Mouse (Mus musculus) kidney, postnatal 25 days (tissue): ENCODE data around the gene Adh6b.

Experiments used
- DNase-seq, 2 experiments: peaks; one replicate each; pipeline ENCODE4 v3.0.0; 2021; ENCODE audit warnings: mixed read lengths in 2 of 2

The Adh6b gene

DNA sequence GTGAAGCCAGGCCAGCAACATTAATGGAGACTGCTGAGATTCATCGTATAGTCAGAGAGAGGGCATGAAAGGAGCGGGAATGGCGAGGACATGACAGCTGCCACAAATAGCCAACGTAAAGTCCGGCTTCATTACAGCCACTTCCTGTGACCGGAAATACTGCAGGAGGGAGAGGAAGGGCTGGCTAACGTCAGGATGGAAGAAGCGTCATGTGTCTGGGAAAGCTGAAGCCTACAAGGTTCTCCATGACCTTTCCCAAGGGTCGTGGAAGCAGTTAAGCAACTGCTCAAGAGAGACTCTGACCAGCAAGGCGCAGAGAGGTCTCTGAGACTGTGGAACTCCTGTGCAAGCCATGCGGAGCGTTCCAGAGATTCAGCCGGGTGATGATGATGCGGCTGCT, at the start of gene Adh6b:
Gene Adh6b, plus strand, starts transcription at position 305 of the 400 bp plus-strand sequence.
- no peak for DNase-seq

DNA sequence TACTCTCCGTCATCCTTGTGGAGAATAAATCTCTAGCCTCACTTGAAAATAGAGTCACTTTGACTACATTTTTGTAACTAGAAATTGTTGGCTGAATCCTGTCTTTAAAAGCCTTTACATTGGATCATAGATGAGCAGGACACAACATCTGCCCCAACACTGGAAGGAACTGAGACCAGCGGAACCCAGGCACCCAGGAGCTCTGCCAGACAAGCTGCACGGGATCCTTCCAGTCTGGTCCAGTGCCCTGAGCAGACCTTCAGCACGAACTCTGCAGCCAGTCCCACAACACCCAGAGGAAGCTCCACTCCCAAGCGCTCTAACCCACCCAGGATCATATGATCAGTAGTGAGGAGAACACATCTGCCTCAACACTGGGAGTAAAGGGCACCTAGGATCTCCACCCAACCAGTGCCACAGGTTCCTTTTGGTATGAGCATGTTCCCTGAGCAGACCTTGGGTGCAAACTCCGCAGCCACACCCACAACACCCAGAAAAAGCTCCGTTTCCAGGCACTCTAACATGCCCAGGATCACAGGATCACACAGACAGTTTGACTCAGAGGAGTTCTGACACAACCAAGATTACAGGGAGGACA, 48.2 kb upstream of the Adh6b start:
- DNase-seq: no peak

DNA sequence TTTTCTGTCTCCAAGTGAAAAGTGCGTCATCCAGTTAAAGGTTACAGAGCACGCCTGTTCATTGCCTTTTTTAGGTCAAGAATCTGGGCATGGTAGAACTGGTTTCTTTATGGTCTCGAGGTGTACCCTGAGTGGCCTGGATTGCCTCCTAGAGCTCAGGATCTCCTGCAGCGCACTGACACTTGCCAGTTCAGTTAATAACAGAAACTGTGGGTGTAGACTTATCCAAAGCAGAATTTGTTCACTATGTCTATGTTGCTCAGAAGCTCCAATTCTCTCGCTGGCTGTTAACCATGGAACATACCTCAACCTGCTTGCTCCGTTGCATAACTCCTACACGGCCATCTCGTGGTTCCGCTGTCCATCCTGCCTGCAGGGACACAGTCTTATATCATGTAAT, 41.4 kb upstream of the Adh6b start:
- DNase-seq: no peak

DNA sequence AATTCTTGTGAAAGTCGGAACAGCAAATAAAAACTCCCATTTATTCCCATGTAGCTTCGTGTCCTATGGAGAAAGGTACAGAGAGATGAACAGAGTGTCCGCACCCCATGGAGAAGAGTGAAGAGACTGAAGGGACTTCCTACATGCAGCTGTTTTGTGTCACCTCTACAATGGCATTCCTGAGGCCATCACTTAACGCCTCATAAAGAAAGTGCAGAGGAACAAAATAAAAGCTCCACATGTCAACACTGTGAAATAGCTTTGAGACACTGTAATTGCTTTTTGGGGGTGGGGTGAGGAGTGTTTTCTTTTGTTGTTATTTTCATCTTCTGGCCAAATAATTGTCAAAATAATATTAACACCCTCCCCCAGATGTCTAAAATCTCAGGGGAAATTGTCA, 38.9 kb upstream of the Adh6b start:
- no peak for DNase-seq

DNA sequence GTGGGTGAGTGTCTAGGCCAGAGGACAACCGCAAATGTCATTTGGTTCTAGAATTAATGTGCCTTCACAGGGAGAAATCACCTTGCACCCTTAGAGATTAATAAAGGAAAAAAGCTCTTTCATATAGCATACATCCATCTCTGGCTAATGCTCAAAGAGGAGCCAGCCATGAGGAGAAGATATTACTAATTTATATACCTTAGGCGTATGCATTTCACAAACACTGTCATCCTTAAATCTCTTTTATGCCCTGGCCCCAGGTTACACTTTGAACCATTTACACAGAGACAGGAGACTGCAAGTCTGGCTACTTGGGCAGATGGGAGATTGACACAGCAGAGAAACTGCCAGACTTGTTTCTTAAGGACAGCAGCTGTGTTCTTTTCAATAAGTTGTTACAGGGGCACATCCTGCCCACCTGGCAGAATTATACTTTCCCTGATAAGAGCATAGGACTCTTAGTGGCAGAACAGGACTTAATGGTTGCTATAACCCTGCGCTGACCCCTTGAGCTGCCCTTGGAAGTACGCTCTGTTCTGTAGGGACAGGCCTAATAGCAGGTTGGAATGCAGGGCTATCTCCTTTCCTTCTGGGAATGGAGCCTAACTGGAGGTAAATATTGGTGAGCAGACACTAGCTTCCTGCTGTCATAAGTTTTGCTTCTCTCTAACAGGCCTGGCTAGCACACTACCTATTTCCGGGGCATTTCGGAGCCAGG, 37.6 kb upstream of the Adh6b start:
- no peak for DNase-seq

DNA sequence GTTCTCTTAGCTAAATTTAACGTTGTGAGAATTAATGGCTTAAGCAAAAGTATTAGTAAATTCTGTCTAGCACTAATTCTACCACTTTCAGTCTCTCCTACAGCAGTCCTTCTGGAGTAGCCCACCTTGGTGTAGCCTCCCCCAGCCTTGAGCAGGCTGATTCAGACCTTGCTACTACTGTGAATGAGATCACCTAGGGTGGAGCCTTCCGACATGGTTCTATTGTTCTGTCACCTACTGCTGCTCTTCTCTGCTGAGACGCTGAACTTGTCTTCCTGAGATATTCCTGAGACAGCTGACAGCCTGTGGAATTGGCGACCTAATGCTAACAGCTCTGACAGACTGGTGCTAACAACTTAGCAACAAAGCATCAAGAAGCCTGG, 37.1 kb upstream of the Adh6b start:
- no peak for DNase-seq

DNA sequence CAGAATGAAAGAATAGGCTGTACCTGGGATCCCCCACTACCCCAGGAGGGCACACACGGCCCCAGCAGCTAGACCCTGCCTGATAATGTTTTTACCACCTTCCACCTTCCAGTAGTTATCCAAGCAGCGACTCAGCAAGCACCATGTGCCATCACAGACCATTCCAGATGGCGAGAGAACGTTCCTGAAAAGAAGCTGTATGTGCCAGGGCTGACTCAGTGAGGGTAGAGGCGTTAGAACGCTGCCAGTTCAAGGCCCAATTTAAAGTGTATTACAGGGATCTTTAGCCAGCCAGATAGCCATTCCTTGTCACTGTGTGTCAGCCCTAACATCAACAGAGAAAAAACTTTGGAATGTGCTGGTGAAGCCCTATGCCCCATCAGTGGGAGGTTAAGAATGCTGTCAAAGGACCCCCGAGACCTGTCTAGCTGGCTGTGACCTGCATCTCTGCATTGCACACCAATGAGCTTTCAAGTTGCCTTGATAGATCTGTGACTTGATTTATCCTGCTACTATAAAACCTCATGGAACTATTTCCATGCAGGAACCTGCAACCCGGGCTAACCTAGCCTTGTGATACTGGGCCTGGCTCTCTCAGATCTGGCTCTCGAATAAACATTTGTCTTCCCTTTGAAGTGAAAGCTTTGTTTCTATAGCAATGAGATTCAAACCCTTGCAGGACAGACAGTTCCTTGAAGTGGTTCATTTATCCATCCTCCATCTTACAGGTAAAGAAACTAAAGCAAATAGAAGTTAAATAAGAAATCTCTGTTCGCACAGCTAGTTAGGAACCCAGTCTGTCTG, 35.9 kb upstream of the Adh6b start:
- DNase-seq: no peak

DNA sequence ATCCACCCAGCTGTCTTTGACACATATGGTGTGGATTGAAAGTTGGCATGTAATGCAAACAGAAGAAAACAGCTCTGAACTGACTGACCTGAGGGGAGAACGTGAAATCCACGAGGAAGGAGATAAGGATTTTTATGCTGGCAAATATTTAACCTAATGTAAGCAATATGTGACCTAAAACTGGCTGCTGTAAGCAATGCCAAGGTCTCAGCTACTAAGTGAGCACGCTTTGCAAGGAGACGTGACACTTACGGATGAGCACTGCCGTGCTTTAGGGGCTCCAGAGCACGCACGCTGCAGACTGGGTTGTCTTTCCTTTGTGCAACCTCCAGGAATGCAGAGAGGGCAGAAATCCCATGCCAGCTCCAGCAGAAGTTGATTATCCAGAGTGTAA, 35.3 kb upstream of the Adh6b start:
- no peak for DNase-seq

DNA sequence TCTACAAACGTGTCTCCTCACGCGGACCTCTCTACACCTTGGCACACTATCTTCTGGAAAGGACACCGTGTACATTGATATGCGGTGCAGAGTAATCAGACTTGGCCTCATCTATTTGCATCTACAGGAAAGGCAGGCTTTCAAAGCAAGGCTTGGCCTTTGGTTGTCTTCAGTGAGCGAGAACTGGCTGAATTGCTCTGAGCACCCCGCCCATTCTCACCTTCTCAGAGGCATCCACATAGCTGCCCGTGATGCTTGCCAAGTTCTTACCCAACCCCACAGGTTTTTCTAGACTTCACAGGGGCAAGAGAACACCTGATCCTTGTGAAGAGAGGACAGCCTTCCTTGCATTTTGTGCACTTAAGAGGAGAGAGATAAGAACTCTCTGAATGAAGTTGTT, 31.7 kb upstream of the Adh6b start:
- DNase-seq: no peak

DNA sequence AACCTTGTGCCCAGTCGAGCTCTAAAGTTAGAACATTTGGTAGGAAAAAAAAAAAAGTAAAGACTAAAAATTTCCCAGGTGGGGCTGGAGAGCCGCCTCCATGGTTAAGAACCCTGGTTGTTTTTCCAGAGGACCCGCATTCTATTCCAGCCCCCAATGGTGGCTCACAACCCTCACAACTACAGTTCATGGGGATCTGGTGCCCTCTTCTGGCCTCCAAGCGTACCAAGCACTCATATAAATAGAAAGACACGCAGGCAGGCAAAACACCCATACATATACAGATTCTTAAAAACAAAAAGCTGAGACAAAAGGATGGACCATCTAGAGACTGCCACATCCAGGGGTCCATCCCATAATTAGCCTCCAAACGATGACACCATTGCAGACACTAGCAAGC, 30.6 kb upstream of the Adh6b start:
- DNase-seq: peak in 1 of 2 experiments; percentile 23

DNA sequence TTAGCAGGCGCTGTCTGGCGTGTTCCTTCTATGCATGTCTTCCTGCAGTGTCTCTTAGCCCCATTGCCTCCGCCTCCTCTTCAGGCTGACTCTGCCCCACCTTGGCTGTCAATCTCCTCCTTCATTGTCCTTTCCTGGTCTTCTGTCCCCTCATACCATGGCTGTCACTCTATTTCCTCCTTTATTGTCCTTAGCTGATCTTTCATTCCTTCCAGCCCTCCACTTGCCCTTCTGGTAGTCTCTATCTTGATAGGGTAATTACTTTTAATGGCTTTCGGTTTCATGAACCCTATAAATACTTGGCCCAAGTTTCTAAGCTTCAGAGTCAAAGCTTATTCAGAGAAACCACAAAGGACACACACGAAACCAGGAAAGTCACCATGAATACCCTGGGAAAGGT, 28.6 kb upstream of the Adh6b start, which contains the start of gene Adh6a:
Gene Adh6a, plus strand, starts transcription at position 322 of the 400 bp plus-strand sequence.
- DNase-seq: no peak

DNA sequence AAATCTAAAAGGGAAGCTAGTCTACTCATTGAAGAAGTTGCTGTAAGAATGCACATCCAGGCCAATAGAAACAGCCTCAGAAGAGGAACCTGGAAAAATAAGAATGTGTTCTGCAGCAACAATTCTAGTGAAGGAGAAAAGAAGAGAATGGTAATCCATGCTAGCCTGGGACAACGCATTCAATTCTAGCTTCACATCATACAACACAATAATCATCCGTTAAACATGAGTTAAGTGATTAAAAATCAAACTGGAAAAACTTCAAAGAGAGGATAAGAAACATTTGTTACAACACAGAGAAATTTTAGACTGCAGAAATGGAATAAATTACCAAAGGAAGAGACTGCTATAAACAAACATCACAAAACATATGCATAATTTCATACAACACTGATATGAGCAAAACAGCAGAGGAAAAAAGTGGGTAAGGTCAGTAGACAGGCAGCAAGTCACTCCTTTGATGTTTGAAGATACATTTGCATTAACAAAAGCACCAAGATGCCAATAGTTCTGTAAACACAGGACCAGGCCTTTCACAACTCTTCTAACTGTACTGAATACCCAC, 24.6 kb upstream of the Adh6b start:
- DNase-seq: no peak

DNA sequence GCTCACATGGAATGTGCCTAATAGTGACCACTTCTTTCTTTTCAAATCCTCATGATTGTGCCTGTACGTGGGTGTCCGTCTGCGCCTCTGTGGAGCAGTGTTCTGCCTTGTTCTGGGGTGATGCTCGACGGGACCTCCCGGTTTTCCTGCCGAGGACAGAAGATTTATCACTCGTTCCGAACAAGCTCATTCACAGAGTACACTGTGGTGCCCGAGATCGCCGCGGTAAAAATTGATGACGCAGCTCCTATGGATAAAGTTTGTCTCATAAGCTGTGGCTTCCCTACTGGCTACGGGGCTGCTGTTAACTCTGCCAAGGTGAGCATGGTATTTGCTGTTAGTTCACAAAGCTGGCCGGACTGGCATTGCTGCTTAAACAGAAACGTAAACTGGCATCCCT, 16.6 kb upstream of the Adh6b start:
- DNase-seq: no peak

DNA sequence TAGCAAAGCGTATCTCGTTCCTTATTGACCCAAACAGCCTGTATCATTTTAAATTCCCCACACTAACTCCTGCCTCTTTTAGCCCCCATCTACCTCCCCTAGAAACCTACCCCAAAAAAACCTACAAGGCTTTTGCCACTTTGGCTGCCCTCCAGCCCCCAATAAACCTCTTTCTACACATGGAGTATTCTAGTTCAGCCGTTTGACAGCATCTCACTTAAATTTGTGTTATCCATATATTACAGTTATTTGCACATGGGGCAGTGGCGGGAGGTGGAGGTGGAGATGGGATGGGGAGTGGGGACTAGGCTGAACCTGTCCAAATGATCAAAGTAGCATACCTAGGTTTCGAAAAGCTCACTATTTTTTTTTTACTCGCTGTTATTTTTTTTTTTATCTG, 16.1 kb upstream of the Adh6b start:
- no peak for DNase-seq

DNA sequence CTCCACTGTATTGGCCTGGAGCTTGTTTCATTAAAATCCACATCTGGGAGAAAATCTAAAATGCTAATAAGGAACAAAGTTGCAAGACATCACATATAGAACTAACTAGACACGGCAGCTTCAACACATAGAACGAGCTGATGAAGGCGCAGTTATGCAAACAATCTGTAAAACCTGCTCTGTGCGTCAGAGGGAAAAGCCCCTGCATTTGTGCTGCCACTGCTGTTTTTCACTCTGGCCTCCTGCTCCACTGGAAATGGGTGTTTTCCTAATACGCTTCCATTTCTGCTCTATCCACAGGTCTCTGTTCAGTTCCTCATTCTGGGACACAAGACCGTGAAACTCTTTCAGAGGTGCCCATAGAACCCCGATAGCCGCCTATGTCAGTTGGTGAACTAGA, 7.7 kb upstream of the Adh6b start:
- no peak for DNase-seq

DNA sequence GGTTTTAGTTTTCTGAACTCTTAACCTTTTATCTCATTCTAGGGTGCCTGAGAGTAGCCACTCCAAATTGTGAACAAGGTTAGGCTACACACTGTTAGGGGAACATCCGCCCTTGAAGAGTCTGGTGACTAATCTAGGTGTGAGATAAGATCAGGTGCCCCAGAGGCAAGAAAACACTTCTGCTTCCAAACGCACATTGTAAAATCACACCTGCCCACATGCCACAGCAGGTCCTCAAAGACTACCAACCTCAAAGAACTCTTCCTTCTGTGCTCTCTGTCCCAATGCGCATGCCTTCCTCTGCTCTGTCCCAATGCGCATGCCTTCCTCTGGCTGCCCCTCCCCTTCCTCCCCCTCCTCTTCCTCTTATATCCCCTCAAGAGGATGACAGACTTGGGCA, 7.3 kb upstream of the Adh6b start:
- no peak for DNase-seq

DNA sequence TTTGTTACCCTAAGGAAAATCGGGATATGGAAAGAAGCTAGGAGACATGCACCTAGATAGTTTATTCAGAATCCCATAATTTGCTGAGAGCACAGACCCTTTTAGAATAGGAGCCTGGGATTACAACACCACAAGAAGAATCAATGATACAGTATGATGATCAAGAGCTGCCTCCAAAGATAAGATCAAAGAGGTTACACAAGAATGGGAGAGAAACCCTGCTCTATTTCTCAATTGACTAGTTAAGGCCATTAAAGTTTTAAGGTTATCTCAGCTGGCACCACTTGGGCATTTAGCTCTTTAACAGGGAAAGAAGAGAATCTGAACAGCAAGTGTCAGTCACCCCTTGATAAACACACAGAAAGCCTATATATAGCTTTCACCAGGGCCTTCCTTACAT, 6.0 kb upstream of the Adh6b start:
- no peak for DNase-seq

DNA sequence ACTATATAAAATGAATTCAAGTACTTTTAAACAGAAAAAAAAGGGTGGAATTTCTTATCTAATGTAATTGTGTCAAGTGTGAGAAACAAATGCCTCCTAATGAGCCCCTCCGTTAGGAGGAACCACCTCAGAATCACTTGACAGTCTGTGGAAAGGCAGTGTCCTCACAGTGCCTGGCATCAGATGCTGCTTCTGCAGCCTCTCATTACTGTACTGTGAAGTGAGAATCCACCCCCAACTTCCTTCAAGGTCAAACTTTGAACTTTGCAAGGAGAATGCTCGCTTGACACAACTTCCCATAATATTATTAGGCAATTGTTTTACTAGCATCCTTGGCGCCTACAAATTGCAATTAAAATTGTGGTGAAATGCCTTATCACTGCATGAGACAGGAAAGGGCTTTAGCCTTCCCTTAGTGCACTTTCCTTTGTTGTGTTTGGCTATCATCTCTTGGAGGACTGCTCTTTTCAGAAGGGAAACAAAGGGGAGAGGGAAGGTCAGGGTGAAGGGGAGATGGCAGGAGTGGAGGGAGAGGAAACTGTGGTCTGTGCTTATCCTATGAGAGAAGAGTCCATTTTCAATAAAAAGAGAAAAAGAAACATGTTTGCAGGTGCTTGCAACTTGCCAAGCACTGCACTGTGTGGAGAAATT, 5.3 kb upstream of the Adh6b start:
- DNase-seq: no peak

DNA sequence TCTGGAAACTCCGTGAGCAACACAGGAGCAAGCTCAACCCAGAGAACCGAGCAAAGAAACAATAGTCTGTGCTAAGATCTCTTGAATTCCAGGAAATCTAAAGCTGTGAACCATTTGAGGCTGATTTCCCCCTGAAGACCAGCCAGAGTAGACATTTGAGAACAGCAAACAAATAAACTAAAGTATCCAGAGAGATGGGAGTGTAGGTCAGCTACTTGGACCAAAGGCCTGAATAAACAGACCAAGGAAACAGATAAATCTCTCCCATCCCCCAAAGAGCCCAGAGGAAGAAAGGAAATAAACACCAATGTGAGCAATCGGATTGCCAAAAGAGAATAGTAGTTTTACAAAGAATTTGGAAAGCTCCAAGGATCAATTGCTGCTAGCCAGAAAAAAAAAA, 5.5 kb downstream of the Adh6b start:
- no peak for DNase-seq

DNA sequence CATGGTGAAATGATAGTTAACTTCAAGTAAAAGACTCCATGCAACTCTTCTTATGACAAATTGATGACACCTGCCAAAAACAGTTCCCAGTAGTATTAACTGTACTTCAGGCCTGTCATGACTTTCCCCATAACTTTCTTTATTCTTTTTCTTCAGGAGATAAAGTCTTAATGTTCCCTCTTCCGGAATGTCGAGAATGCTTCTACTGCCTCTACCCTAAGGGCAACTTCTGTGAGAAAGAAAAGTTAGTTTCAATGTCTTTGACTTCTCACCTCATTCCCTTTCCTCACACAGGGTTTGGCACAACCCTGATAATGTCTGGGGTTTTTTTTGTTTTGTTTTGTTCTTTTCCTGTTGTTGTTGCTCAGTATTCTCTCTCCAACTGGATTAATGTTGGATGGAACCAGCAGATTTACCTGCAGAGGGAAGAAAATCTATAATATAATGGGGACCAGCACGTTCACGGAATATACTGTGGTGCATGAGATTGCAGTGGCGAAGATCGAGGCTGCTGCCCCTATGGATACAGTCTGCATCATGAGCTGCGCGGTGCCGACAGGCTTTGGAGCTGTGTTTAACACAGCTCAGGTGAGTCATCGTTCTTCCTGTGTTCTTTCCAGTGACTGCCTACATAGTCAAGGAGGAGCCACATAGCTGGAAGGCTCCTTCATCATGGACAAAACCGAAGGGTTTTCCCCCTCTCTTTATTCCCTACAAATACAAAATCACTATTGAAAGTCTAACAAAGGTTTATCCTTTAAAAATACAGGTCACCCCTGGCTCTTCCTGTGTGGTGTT, 10.6 kb downstream of the Adh6b start:
- DNase-seq: no peak

DNA sequence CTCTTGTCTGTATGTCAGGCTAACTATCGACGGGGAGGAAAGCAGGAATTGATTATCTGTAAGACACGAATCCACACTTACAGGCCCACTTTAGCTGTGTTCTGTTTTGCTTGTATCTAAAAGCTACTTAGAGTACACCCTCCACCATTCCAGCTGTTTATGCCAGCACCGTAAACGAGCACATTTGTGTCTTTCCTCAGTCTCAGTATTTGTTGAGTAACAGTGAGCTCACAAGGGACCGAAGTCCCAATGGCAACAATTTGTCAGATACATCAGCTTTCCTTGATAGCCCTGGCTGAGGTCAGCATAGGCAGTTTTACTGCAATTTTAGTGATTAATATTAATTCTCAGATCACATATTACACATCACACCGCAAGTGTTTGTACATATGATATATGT, 17.3 kb downstream of the Adh6b start:
- DNase-seq: no peak

DNA sequence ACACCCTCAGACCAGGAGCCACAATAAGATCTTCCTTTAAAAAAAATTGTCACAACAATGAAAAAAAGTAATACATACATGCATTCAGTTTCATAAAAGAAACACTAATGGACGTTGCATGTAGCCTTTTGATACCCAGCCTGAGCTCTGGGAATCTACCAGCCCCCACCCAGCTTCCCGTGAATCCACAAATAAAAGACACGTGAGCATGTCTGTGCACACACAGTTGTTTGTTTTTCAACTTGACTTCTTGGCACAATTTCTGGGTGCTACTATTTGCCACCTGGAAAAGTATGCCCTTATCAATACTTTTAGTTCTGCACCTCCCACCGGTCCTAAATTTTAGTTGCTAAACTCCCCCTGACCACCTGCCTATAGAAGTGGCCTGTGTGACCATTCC, 19.1 kb downstream of the Adh6b start:
- no peak for DNase-seq
